Mouse (Mus musculus) cerebellum, adult 2 months (tissue): ENCODE data around the gene Akt3.

Source experiments
- CTCF ChIP-seq: fragments of 200-500 bp; IDR thresholded peaks from 2 replicates; pipeline ENCODE4 v1.5.1; 2011; ENCODE audit warnings: low read depth, mild to moderate bottlenecking, control low read depth, low read length, moderate library complexity, borderline replicate concordance; ENCODE audit not compliant: insufficient read depth
- POLR2A ChIP-seq: fragments of 200-500 bp; IDR thresholded peaks from 2 replicates; pipeline ENCODE4 v1.6.1; 2011; ENCODE audit warnings: low read length, control low read depth, borderline replicate concordance; ENCODE audit not compliant: insufficient read depth

- TF ChIP-seq CTCF = no peak
- no peak for TF ChIP-seq POLR2A
These were observed 212.1 kb downstream of the Akt3 start for GRCm38 (mm10) chr1:177045885-177046284.
